Mouse (Mus musculus): ENCODE measurements around the gene Cep162.

Cep162 gene

DNA sequence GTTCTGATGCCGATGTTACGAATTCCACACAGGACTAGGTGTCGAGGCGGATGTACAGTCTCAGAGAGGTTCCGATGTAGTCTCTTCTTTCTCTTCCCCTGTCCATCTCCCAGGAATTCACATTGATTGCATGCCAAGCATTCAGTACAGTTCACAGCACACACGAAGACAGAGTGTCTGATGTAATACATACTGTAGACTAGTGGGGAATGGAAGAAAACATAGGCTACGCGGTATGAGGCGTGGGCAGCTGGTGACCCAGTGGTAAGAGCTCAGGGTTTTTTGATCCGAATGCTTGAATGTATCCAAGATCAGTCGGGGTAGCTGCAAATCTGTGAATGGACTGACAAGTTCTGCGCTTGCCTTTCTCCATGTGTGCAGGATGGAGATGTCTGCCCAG is 86.2 kb downstream of the Cep162 start:
- in situ Hi-C loops (cut with MboI; ENCODE audit: low pct_unique_long_range_greater_than_20kb in 1 of 2, low sequenced_read_pairs in 2 of 2, unreplicated experiment in 1 of 2): no loop called here

DNA sequence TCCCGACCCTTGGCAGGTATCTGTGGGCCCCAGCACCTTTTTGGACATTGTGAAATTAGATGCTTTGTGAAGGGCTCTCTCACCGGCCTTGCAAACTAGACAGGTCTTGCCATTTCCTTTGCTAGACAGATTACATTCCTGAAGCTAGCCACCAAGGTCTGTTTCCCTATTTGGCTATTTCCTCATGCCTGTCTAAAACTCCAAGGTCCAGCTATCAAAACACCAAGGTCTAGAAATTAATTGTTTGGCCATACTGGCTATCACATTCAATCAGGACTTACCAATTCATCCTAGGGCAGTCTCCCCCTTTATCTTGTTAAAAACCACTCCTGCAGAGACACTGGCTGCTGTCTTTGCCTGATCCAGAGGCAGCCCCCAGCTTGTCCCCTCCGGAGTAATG is 87.3 kb downstream of the Cep162 start:
- in situ Hi-C loops (cut with MboI; ENCODE audit: low pct_unique_long_range_greater_than_20kb in 1 of 2, low sequenced_read_pairs in 2 of 2, unreplicated experiment in 1 of 2): no loop called here

DNA sequence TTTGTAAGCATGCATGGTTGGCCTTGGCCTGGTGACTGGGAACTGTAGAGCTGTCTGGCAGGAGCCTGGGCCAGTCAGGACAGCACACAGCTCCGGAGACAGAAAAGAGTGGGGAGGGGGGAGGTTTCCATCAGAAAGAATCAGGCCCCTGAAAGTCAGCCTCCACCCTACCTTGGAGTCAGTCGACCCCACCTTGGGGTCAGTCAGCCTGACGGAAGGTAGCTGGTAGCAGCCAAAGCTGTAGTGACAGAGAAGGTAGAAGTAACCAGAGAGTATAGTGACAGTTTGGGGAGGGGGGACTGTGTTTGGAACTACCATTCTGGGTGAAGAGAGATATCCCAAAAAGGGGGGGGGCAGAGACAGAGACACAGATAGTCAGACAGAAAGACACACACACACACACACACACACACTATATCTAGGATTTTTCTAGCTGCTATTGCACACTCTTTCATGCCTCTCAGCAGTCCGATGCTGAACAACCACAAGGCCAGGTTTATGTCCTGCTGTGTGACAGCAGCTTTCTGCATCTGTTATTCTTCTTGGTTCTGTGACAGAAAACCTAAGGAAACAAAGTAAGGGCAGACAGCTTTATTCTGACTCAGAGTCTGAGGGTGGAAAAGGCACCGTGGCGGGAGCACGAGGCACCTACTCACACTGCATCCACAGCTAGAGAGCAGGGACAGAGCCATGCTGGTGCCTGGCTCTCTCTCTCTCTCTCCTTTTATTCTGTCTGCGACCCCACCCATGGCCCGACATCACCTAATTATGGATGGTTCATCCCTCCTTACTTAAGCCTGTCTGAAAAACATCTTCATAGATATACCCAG is 88.1 kb downstream of the Cep162 start:
- in situ Hi-C loops (cut with MboI; ENCODE audit: low pct_unique_long_range_greater_than_20kb in 1 of 2, low sequenced_read_pairs in 2 of 2, unreplicated experiment in 1 of 2): no loop called here

DNA sequence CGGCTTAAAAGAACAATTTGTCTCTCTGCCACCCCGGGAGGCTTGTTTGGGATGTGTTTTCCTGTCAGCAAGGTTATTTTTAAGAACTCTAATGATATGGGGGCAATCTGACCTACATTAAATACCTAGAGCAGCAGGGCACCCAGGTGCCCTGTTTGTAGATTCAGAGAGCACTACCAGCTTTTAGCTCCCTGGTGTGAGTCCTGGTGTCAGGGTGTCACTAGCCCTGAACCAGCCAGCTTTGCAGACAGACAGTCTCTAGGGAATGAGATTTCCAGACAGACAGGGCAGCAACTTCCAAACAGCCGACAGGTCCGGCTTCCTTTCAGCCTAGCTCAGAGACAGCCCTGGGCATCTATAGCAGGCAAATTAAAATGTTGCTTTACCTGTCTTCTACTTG is 92.8 kb downstream of the Cep162 start:
- in situ Hi-C loops (cut with MboI; ENCODE audit: low pct_unique_long_range_greater_than_20kb in 1 of 2, low sequenced_read_pairs in 2 of 2, unreplicated experiment in 1 of 2): no loop called here

DNA sequence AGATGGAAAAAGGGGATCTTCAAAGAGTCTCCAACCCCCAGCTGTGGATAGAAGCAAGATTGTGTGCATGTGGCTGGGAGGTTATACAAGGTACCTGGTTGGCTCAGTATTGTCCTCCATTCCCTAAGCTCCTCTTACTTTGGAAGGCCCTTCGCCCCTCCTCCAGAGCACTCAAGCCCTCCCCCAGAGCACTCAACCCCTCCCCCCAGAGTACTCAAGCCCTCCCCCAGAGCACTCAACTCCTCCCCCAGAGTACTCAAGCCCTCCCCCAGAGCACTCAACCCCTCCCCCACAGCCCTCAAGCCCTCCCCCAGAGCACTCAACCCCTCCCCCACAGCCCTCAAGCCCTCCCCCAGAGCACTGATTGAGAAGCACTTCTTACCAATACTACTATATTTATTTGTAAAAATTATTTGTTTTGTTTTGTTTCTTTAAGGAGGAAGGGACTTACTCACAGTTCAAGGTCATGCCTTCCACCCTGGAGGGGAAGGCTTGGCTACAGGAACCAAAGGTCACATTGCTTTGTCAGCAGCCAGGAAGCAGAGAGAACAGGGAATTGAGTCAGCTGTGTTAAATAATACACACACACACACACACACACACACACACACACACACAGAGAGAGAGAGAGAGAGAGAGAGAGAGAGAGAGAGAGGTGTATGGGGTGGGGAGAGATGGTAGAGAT is 102.6 kb downstream of the Cep162 start:
- in situ Hi-C loops (cut with MboI; ENCODE audit: low pct_unique_long_range_greater_than_20kb in 1 of 2, low sequenced_read_pairs in 2 of 2, unreplicated experiment in 1 of 2): no loop called here

DNA sequence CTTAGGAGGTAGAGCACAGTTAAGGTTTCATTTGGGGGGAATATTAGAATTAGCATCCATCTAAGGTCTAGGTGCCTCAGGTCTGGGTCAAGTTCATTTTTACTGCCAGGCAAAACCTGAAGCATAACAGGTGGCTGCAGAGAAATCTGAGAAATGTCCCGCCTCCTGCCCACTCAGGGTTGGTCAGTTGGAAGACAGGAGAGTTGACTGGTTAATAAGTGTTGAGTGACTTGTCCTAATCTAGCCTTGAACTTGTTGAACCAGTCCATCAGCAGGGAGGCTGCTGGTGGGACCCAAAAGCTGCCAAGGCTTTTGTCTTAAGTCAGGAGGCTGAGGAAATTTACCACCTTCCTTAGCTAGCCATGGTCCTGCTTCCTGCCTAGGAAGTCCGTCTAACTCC is 107.4 kb downstream of the Cep162 start:
- in situ Hi-C loops (cut with MboI; ENCODE audit: low pct_unique_long_range_greater_than_20kb in 1 of 2, low sequenced_read_pairs in 2 of 2, unreplicated experiment in 1 of 2): no loop called here

DNA sequence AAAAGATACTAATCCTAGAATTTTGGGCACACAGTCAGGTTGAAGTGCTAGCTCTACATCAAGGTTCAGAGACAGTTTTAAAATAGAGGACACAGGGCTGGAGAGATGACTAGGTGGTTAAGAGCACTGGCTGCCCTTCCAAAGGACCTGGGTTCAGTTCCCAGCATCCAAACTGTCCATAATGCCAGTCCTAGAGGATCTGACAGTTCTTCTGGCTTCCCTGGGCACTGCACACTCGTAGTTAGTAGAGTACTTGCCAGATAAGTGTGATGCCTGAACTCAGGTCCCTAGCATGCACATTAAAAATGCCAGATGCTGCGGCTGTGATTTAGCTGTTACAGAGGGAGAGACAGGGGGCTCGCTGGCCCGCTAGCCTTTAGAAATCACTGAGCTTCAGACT is 108.9 kb downstream of the Cep162 start:
- in situ Hi-C loops (cut with MboI; ENCODE audit: low pct_unique_long_range_greater_than_20kb in 1 of 2, low sequenced_read_pairs in 2 of 2, unreplicated experiment in 1 of 2): no loop called here

DNA sequence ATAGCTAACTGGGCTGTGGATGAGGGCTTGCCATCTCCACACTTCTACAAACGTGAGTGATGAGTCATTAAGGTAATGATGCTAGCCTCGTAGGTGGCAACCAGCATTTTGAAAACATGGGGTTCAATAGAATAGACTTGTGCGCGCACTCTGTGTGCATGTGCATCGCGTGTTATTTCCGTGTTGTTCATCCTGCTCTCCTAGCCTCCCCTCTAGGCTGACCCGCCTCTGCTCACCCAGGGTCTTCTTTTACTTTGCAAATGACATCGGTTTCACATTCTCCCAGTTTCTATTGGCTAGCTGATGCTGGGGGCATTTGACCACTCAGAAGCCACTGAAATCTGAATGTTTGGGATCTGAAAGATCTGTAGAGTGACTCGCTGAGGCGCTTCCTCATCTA is 109.7 kb downstream of the Cep162 start:
- in situ Hi-C loops (cut with MboI; ENCODE audit: low pct_unique_long_range_greater_than_20kb in 1 of 2, low sequenced_read_pairs in 2 of 2, unreplicated experiment in 1 of 2): no loop called here

DNA sequence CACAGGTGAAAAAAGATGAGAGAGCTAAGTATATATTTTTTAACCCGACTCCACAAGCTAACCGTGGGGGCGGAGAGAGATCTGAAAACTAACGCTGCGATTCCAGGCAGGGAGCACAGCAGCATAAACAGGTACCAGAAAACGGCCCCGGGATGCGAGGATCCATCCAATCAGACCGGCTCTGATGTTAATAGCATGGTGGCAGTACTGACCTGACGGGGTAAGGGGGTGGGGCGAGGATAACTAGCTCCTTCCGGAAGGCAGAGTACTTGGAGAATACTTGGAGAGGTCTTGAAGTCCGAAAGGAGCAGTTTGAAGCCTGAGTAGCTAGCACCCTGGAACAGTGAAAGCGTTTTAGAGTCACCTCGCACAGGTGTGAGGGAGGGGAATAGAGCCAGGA is 110.2 kb downstream of the Cep162 start:
- in situ Hi-C loops (cut with MboI; ENCODE audit: low pct_unique_long_range_greater_than_20kb in 1 of 2, low sequenced_read_pairs in 2 of 2, unreplicated experiment in 1 of 2): no loop called here

DNA sequence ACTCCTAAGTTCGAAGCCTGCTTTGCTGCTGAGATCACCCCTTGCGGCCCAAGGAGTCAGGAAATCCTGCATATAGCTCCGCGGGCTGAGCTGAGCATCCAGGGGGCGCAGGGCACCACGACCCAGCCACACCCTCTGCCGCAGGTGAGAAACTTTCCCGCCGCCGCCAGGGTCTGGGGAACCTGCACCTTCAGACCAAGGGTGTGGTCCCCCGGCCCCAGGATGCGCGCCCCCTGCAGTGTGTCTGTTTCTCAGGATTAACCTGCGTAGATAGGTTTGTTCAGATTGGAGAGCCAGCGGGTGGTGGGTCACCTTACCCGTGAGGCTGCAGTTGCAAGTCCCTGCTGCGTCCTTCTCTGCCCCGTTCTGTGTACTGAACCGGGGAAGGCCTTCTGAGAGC is 110.8 kb downstream of the Cep162 start:
- in situ Hi-C loops (cut with MboI; ENCODE audit: low pct_unique_long_range_greater_than_20kb in 1 of 2, low sequenced_read_pairs in 2 of 2, unreplicated experiment in 1 of 2): no loop called here

DNA sequence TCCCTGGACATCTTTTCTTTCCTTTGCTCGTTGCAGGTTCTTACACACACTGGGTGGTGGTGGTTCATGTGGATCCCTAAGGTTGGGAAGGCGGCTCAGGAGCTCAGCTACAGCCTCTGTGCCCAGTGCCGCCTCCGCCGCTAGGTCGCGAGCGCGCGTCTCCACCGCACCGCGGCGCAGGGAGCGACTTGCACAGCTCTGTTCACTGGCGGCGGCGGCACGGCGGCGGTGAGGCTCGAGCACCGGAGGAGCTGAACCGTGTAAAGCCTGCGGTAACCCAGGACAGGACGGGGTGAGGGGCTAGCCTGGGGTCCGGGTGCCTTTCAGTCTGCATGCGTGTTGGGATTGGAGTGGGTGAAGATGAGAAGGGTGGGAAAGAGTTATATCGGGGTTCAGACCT is 111.2 kb downstream of the Cep162 start, which contains the start of gene Mrap2:
Gene Mrap2 (plus strand): TSS at position 201 of the 400 bp plus-strand sequence.
- in situ Hi-C loops (cut with MboI; ENCODE audit: low pct_unique_long_range_greater_than_20kb in 1 of 2, low sequenced_read_pairs in 2 of 2, unreplicated experiment in 1 of 2): no loop called here

DNA sequence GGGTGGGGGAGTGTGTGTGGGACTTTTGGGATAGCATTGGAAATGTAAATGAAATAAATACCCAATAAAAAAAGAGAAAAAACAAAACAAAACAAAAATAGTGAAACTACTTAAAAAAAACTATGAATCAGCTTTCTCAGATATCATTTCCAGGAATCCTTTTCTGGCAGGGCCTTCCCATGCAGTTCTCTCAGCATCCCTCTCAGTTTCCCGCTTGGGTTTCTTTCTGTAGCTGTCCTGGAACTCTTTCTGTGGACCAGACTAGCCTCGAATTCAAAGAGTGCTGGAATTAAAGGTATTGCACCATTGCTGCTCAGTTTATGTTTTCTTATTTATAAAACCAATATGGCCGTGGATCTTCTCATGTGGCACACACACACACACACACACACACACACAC is 112.3 kb downstream of the Cep162 start:
- in situ Hi-C loops (cut with MboI; ENCODE audit: low pct_unique_long_range_greater_than_20kb in 1 of 2, low sequenced_read_pairs in 2 of 2, unreplicated experiment in 1 of 2): no loop called here
